Mouse (Mus musculus): ENCODE data around the gene Homer2.

Homer2 gene

GRCm38 (mm10) chr7:81587238-81587637, 120.1 kb downstream of the Homer2 start:
- in situ Hi-C loops (cut with MboI, MseI) = no loop called here

- in situ Hi-C loops (cut with MboI, MseI) = no loop called here
Observed at GRCm38 (mm10) chr7:81585326-81585725, 122.0 kb downstream of the Homer2 start.

GRCm38 (mm10) chr7:81583512-81583911, 123.8 kb downstream of the Homer2 start:
- in situ Hi-C loops (cut with MboI, MseI) = no loop called here

GRCm38 (mm10) chr7:81579312-81579711, 128.0 kb downstream of the Homer2 start:
- in situ Hi-C loops (cut with MboI, MseI) = no loop called here

GRCm38 (mm10) chr7:81578413-81578812, 128.9 kb downstream of the Homer2 start:
- in situ Hi-C loops (cut with MboI, MseI) = no loop called here

- in situ Hi-C loops (cut with MboI, MseI) = no loop called here
Observed at GRCm38 (mm10) chr7:81577872-81578271, 129.5 kb downstream of the Homer2 start.

- in situ Hi-C loops (cut with MboI, MseI) = no loop called here
Observed at GRCm38 (mm10) chr7:81575606-81576005, 131.7 kb downstream of the Homer2 start.

- in situ Hi-C loops (cut with MboI, MseI) = loop anchor here (5.0 kb wide), 1 partner anchor 47 kb away; no protein-coding TSS in a partner anchor
Observed at GRCm38 (mm10) chr7:81573821-81574220, 133.5 kb downstream of the Homer2 start.

GRCm38 (mm10) chr7:81573397-81573796, 133.9 kb downstream of the Homer2 start:
- in situ Hi-C loops (cut with MboI, MseI) = loop anchor here (5.0 kb wide), 1 partner anchor 46 kb away; no protein-coding TSS in a partner anchor

- in situ Hi-C loops (cut with MboI, MseI) = loop anchor here (5.0 kb wide), 1 partner anchor 45 kb away; no protein-coding TSS in a partner anchor
Observed at GRCm38 (mm10) chr7:81572610-81573268, 134.6 kb downstream of the Homer2 start.

- in situ Hi-C loops (cut with MboI, MseI) = loop anchor here (5.0 kb wide), 1 partner anchor 45 kb away; no protein-coding TSS in a partner anchor
Observed at GRCm38 (mm10) chr7:81571941-81572441, 135.3 kb downstream of the Homer2 start.

GRCm38 (mm10) chr7:81571108-81571940, 136.0 kb downstream of the Homer2 start, which contains the start of gene Whamm:
Gene Whamm (plus strand): TSS chr7:81571266.
- in situ Hi-C loops (cut with MboI, MseI) = loop anchor here (5.0 kb wide), 1 partner anchor 44 kb away; no protein-coding TSS in a partner anchor

- in situ Hi-C loops (cut with MboI, MseI) = loop anchor here (5.0 kb wide), 1 partner anchor 43 kb away; no protein-coding TSS in a partner anchor
Observed at GRCm38 (mm10) chr7:81570752-81571107, 136.6 kb downstream of the Homer2 start.

GRCm38 (mm10) chr7:81570271-81570670, 137.1 kb downstream of the Homer2 start:
- in situ Hi-C loops (cut with MboI, MseI) = loop anchor here (5.0 kb wide), 1 partner anchor 43 kb away; no protein-coding TSS in a partner anchor

GRCm38 (mm10) chr7:81569851-81570250, 137.5 kb downstream of the Homer2 start:
- in situ Hi-C loops (cut with MboI, MseI) = loop anchor here (5.0 kb wide), 1 partner anchor 43 kb away; no protein-coding TSS in a partner anchor

GRCm38 (mm10) chr7:81567396-81567795, 139.9 kb downstream of the Homer2 start:
- in situ Hi-C loops (cut with MboI, MseI) = no loop called here

- in situ Hi-C loops (cut with MboI, MseI) = no loop called here
Observed at GRCm38 (mm10) chr7:81566892-81567291, 140.4 kb downstream of the Homer2 start, which contains the start of gene Fsd2. Gene Fsd2 (minus strand): TSS chr7:81566944.

- in situ Hi-C loops (cut with MboI, MseI) = no loop called here
Observed at GRCm38 (mm10) chr7:81566332-81566731, 141.0 kb downstream of the Homer2 start.

- in situ Hi-C loops (cut with MboI, MseI) = no loop called here
Observed at GRCm38 (mm10) chr7:81565381-81566055, 141.8 kb downstream of the Homer2 start.

- in situ Hi-C loops (cut with MboI, MseI) = no loop called here
Observed at GRCm38 (mm10) chr7:81564766-81565165, 142.6 kb downstream of the Homer2 start.

- in situ Hi-C loops (cut with MboI, MseI) = no loop called here
Observed at GRCm38 (mm10) chr7:81563506-81564015, 143.8 kb downstream of the Homer2 start.
